23 mouse cellular contexts compared by ENCODE assay signal in the genomic region with DNA sequence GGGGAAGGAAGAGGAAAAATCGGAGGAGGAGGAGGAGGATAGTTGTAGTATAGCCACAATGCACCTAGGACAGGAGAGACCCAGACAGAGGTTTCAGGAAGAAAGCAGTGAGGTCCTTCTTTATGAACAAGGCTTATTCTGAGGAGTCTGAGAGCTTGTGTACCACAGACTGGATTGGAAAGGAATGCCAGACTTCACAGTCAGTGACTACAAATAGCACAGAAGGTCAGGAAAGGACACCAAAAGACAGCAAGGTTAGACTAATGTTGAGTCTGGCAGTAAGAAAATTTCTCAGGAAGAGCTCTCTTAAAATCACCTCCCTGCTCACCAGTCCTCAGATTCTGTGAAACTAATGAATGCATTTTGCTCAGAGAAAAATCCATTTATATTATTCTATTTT.
"Had no signal": no experiment of that assay in that cellular context is flagged by ENCODE, and none has a peak within 500 bp of the region (broad histone marks: within the 10 kb centered on the region; RNA-seq: fewer than 3 reads in every experiment).

No protein-coding gene starts in this region.

- H3K9me3 ChIP-seq: limb, embryonic 12.5 days; limb, embryonic 15.5 days; midbrain, embryonic 12.5 days; midbrain, embryonic 15.5 days; neural tube, embryonic 12.5 days; neural tube, embryonic 15.5 days had no signal

- H3K9ac ChIP-seq: limb, embryonic 12.5 days; limb, embryonic 15.5 days; liver, embryonic 14.5 days; liver, postnatal 0 days; lung, embryonic 14.5 days; midbrain, embryonic 12.5 days; midbrain, embryonic 15.5 days; neural tube, embryonic 12.5 days; neural tube, embryonic 15.5 days had no signal

- H3K27me3 ChIP-seq: limb, embryonic 12.5 days; limb, embryonic 15.5 days; midbrain, embryonic 12.5 days; midbrain, embryonic 15.5 days; neural tube, embryonic 12.5 days; neural tube, embryonic 15.5 days had no signal

- ATAC-seq: liver, postnatal 0 days; lung, postnatal 0 days; midbrain, embryonic 15.5 days had no signal

- H3K4me2 ChIP-seq: limb, embryonic 12.5 days; limb, embryonic 15.5 days; liver, embryonic 11.5 days; lung, embryonic 14.5 days; midbrain, embryonic 12.5 days; midbrain, embryonic 15.5 days; neural tube, embryonic 12.5 days; neural tube, embryonic 15.5 days had no signal

- H3K4me1 ChIP-seq: limb, embryonic 12.5 days; limb, embryonic 15.5 days; midbrain, embryonic 12.5 days; midbrain, embryonic 15.5 days; neural tube, embryonic 12.5 days; neural tube, embryonic 15.5 days had no signal

- H3K4me3 ChIP-seq: limb, embryonic 12.5 days; limb, embryonic 15.5 days; midbrain, embryonic 12.5 days; midbrain, embryonic 15.5 days; neural tube, embryonic 12.5 days; neural tube, embryonic 15.5 days had no signal

- H3K36me3 ChIP-seq: limb, embryonic 12.5 days; limb, embryonic 15.5 days; midbrain, embryonic 12.5 days; midbrain, embryonic 15.5 days; neural tube, embryonic 12.5 days; neural tube, embryonic 15.5 days had no signal

- DNase-seq: kidney, postnatal 10 days; kidney, postnatal 36 days; layer of hippocampus, postnatal 36 days; left cerebral cortex, postnatal 4 days; liver, postnatal 0 days; lung, embryonic 14.5 days; right cerebral cortex, adult 18-20 months; right cerebral cortex, postnatal 14 days; right cerebral cortex, postnatal 4 days; thymus, adult 2 months; thymus, postnatal 14 days; thymus, postnatal 4 days had no signal

- H3K27ac ChIP-seq: limb, embryonic 12.5 days; limb, embryonic 15.5 days; liver, embryonic 14.5 days; macrophage; midbrain, embryonic 12.5 days; midbrain, embryonic 15.5 days; neural tube, embryonic 12.5 days; neural tube, embryonic 15.5 days; stomach, postnatal 0 days had no signal
